Mouse (Mus musculus): ENCODE results near the gene Xpo6. TPM values are rescaled to one million over a fixed set of nuclear protein-coding genes. Genes with fewer than 3 reads are reported as not detected.

Gene Xpo6
- polyA plus RNA-seq, 1 experiment from 2014 or later = 44.5 TPM

DNA sequence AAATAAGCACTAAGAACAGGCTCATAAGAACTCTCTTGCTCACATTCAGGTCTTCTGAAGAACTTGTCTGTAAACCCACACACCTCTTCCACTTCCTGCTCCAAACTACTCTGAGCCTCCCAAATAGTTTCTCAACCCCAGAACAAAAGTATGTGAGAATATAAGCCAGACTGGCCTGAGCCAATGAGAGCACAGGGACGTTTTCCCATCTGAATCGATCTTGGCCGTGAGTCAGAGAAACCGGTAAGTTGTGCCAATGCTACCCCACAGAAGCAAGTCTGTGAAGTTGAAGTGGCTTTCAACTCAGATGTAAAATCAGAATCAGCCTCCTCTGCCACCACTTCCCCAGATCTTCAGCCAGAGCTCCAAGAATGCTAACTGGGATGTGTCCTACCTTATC lies 87.0 kb downstream of the Xpo6 start:
- Histone ChIP-seq H3K27me3 (no peaks in the 10 kb centered on the region), H3K9ac (no peak overlapping the region), H3K36me3 (peaks cover 69% of the 10 kb centered on the region), H3K9me3 (no peaks in the 10 kb centered on the region), H3K27ac (no peak overlapping the region), H3K4me3 (no peak overlapping the region), H3K4me2 (no peak overlapping the region), H3K4me1 (no peaks in the 10 kb centered on the region)
- WGBS = 66% methylated on average over 4 of the region's 4 CpGs
- ATAC-seq (ENCODE audit: borderline replicate concordance, extremely low read depth, low FRiP score, low TSS enrichment) = no peak

DNA sequence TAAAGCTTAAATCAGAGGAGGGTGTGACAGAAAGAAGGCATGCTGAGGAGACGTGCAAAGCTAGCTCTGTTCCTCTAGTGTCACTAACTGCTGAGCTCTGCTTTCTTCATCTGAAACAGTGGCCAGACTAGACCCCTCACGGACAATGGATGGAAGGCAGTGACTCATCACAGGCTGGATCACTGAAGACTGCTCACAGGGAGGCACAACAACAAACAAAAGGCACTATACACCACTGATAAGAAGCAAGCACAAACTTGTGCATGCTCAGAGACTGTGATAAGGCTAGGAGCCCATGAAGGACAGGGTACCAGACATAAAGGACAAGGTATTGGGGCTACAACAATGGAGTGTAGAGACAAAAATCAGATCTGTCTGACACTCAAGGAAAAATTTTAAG lies 89.1 kb downstream of the Xpo6 start:
- Histone ChIP-seq H3K27me3 (no peaks in the 10 kb centered on the region), H3K9me3 (no peaks in the 10 kb centered on the region), H3K36me3 (peaks cover 83% of the 10 kb centered on the region), H3K9ac (no peak overlapping the region), H3K4me1 (no peaks in the 10 kb centered on the region), H3K27ac (no peak overlapping the region), H3K4me3 (no peak overlapping the region), H3K4me2 (no peak overlapping the region)
- WGBS = 78% methylated on average over 2 of the region's 2 CpGs
- ATAC-seq (ENCODE audit: borderline replicate concordance, extremely low read depth, low FRiP score, low TSS enrichment) = no peak

DNA sequence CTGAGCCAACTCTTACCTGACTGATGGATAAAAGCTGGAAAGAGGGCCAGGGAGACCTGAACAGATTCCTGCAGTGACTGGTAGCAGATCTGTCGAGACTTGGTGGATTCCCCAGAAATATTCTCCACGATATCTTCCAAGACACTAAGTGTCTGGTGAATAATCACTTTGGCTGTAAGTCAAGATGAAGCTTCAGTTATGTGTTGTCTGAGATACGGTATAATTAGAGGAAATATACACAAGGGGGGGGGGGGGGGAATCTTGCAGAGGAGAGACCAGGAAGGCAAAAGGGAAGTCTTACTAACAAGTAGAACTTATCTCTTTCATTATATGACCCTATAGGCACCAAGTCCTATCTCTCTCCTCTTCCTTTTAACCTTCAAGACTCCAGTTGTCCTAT lies 90.4 kb downstream of the Xpo6 start:
- Histone ChIP-seq H3K36me3 (peaks cover 81% of the 10 kb centered on the region), H3K27me3 (no peaks in the 10 kb centered on the region), H3K4me1 (no peaks in the 10 kb centered on the region), H3K27ac (no peak overlapping the region), H3K4me3 (no peak overlapping the region), H3K9ac (no peak overlapping the region), H3K4me2 (no peak overlapping the region), H3K9me3 (no peaks in the 10 kb centered on the region)
- 43% methylated on average over 3 of the region's 3 CpGs for WGBS
- ATAC-seq (ENCODE audit: borderline replicate concordance, extremely low read depth, low FRiP score, low TSS enrichment) = no peak

DNA sequence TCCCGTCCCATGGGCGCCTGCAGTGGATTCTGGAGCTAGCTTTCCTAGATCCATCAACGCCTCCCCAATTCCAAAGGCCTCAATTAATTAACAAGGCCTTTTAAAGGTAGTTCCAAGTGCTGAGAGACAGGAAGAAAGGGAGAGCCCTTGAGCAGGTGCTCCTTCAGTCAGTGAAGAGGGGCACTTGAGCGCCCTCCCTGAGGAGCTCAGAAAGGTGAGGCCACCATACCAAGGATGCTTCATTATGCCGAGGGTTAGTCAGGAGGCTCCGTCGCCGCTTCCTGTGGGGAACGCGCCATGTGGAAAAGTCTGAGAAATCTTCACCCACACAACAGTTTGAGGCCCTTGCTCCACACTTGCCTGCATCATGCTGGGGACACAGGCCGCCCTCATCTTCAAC lies 99.9 kb downstream of the Xpo6 start:
- no peaks in the 10 kb centered on the region for H3K27me3 ChIP-seq
- ATAC-seq (ENCODE audit: borderline replicate concordance, extremely low read depth, low FRiP score, low TSS enrichment) = no peak
- no peak overlapping the region for H3K27ac ChIP-seq
- H3K9ac ChIP-seq = no peak overlapping the region
- 66% methylated on average over 11 of the region's 11 CpGs for WGBS
- H3K36me3 ChIP-seq = peaks cover 56% of the 10 kb centered on the region
- H3K4me1 ChIP-seq = no peaks in the 10 kb centered on the region
- no peaks in the 10 kb centered on the region for H3K9me3 ChIP-seq
- no peak overlapping the region for H3K4me3 ChIP-seq
- no peak overlapping the region for H3K4me2 ChIP-seq

DNA sequence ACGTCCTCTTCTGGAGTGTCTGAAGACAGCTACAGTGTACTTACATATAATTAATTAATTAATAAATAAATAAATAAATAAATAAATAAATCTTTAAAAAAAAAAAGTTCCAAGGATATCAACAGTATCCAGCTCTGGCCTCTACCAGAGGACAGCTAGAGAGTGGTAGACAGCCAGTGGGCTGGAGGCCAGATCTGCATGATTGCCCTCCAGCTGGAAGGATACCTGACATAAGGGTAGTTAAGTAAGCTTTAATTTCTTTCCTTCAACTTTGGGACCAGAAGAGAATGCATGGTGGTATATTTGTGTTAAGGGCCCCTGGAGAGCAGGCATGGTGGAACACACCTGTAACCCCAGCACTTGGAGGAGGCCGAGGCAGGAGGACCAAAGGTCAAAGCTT lies 100.5 kb downstream of the Xpo6 start:
- Histone ChIP-seq H3K36me3 (peaks cover 51% of the 10 kb centered on the region), H3K27ac (no peak overlapping the region), H3K4me1 (no peaks in the 10 kb centered on the region), H3K4me3 (no peak overlapping the region), H3K9ac (no peak overlapping the region), H3K4me2 (no peak overlapping the region), H3K9me3 (no peaks in the 10 kb centered on the region), H3K27me3 (no peaks in the 10 kb centered on the region)
- WGBS = 70% methylated on average over 2 of the region's 2 CpGs
- no peak for ATAC-seq (ENCODE audit: borderline replicate concordance, extremely low read depth, low FRiP score, low TSS enrichment)

DNA sequence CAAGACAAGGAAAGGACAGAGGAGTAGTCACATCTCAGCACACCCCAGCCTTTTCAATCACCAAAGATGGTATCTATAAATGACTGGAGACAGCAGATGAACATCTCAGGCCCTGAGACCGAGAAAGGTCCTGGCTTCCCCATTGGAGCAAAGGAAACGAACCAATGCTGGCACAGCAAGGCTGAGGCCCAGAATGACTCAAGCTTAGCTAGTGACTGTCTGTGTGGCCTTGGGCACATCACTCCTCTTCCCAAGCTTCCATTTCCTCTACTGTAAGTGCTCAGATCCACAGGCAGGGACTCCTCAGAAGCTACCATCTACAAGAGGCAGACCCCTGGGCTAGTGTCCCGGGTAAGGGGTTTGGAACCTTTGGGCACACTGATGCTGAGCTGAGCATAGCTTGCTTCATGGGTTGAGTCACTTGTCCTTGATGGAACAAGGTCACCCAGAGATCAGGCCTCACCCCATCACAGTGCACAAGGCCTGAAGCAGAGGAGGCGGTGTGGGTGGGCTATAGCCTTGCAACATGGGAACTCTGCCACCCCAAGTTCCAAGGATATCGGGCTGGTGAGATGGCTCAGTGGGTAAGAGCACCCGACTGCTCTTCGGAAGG lies 101.0 kb downstream of the Xpo6 start:
- no peaks in the 10 kb centered on the region for H3K4me1 ChIP-seq
- peaks cover 45% of the 10 kb centered on the region for H3K36me3 ChIP-seq
- H3K4me2 ChIP-seq = no peak overlapping the region
- H3K27ac ChIP-seq = no peak overlapping the region
- H3K9ac ChIP-seq = no peak overlapping the region
- H3K9me3 ChIP-seq = no peaks in the 10 kb centered on the region
- 96% methylated on average over 7 of the region's 7 CpGs for WGBS
- H3K4me3 ChIP-seq = no peak overlapping the region
- H3K27me3 ChIP-seq = no peaks in the 10 kb centered on the region
- no peak for ATAC-seq (ENCODE audit: borderline replicate concordance, extremely low read depth, low FRiP score, low TSS enrichment)

DNA sequence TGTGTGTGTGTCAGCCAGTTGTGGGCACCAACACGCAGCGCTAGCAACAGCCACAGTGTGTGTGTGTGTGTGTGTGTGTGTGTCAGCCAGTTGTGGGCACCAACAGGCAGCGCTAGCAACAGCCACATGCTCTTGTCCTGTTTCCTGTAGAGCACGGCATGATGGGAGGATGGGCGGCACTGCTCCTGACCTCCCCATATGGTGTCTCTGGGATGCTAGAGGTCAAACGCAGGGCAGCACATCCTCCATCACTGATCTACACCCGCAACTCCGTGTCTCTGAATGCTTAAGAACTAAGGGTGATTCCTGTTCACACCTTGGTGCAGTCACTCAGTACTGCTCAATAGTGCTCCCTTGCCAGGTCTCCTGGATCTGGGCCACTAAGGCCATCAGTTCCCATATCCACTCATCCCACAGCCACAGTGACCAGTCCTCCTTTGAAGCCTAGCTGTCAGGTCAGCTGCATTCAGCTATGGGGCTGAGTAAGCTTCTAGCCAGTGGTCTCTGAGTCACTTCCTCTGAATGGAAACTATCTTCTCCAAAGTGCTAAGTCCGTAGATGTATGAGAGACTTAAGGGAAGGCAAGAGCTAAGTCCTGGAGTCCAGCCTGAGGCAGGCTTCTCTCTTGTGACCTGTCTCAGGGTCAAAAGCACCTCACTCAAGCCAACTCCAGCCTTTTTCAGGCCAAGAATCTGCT lies 102.9 kb downstream of the Xpo6 start:
- H3K9ac ChIP-seq = no peak overlapping the region
- peaks cover 29% of the 10 kb centered on the region; the same call in 1 of the 2 replicates for H3K36me3 ChIP-seq
- H3K27me3 ChIP-seq = no peaks in the 10 kb centered on the region
- WGBS = 61% methylated on average over 6 of the region's 9 CpGs
- H3K4me1 ChIP-seq = no peaks in the 10 kb centered on the region
- H3K4me2 ChIP-seq = no peak overlapping the region
- no peak overlapping the region for H3K27ac ChIP-seq
- H3K4me3 ChIP-seq = no peak overlapping the region
- no peak for ATAC-seq (ENCODE audit: borderline replicate concordance, extremely low read depth, low FRiP score, low TSS enrichment)
- H3K9me3 ChIP-seq = no peaks in the 10 kb centered on the region

DNA sequence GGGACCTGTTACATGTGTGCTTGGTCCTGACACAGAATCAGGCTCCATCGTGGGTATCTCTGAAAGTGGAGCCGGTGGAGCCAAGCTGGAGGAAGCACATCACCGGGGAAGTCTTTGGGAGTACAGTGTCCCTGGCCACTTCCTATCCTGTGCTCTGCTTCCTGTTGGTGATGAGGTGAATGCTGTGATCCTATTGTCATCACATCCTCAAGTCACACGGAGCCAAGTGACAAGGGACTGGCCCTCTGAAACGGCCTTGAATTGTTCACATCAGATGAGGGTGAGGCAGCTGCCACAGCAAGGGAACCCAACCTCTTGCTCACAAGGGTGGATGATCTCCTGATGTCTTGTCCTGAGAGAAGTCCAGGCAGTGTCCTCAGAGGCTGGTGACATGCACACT lies 103.7 kb downstream of the Xpo6 start:
- Histone ChIP-seq H3K9me3 (no peaks in the 10 kb centered on the region), H3K4me3 (no peak overlapping the region), H3K9ac (no peak overlapping the region), H3K27me3 (no peaks in the 10 kb centered on the region), H3K4me2 (no peak overlapping the region), H3K4me1 (no peaks in the 10 kb centered on the region), H3K27ac (no peak overlapping the region), H3K36me3 (peaks cover 22% of the 10 kb centered on the region; the same call in 1 of the 2 replicates)
- ATAC-seq (ENCODE audit: borderline replicate concordance, extremely low read depth, low FRiP score, low TSS enrichment) = no peak
- WGBS = 59% methylated on average over 5 of the region's 5 CpGs

DNA sequence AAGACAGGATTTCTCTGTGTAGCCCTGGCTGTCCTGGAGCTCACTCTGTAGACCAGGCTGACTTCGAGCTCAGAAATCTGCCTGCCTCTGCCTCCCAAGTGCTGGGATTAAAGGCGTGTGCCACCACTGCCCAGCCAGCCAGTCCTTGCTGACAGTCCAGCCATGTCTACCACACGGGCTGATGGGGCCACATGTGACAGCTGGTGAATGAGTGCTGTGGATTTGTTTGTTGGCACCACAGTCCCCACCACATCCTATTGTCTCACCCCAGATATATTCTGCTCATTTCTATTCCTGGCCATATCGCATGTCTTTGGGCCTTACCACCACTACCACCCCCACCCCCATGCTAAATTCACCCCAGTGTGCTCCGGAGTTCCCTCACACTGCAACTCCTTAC lies 105.6 kb downstream of the Xpo6 start:
- Histone ChIP-seq H3K4me1 (no peaks in the 10 kb centered on the region), H3K9me3 (no peaks in the 10 kb centered on the region), H3K27ac (no peak overlapping the region), H3K27me3 (no peaks in the 10 kb centered on the region), H3K36me3 (peaks cover 5% of the 10 kb centered on the region; the same call in 1 of the 2 replicates), H3K4me3 (no peak overlapping the region), H3K4me2 (no peak overlapping the region), H3K9ac (no peak overlapping the region)
- 87% methylated on average over 5 of the region's 5 CpGs for WGBS
- ATAC-seq (ENCODE audit: borderline replicate concordance, extremely low read depth, low FRiP score, low TSS enrichment) = no peak

DNA sequence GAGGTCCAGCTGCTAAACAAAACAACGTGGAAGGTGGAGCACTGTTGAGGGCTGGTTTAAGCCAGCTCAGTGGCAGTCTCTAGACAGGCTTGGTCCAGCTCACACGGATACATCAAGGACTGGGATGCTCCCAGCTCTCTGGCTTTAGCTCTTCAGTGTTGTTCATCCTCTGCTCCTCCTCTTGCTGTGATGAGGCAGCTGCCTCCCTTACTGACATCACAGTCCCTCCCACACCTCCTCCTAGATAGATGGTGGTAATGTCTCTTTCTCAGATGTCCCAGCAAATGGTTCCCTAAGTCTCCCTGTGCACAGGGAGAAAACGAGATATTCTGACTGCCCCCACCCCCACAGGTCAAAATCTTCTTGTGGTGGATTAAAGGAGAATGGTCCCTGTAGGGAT lies 107.1 kb downstream of the Xpo6 start:
- no peak overlapping the region for H3K4me3 ChIP-seq
- 0 out of 2 replicates have a peak, but pooled peaks cover 3% of the 10 kb centered on the region for H3K36me3 ChIP-seq
- 37% methylated on average over 3 of the region's 3 CpGs for WGBS
- H3K9ac ChIP-seq = no peak overlapping the region
- no peak overlapping the region for H3K27ac ChIP-seq
- no peaks in the 10 kb centered on the region for H3K27me3 ChIP-seq
- no peak for ATAC-seq (ENCODE audit: borderline replicate concordance, extremely low read depth, low FRiP score, low TSS enrichment)
- H3K4me2 ChIP-seq = no peak overlapping the region
- H3K4me1 ChIP-seq = no peaks in the 10 kb centered on the region
- H3K9me3 ChIP-seq = no peaks in the 10 kb centered on the region

DNA sequence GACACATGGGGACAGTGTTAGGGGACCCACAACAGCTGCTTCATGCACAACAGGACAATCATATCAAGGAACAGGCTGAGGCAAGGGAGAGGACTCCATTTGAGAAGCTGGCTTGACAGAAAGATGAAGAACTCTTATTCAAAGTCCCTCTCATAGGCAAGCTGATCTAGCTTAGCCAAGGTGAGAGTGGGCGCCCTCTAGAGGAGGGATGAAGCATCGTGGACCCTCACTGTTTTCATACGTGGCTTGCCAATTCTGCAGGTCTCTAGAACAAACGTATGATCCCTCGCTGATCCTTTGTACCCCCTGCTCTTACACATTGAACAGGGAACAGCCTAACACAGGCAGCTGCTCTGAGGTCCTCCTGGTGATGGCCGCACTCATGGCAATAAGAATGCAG lies 110.5 kb downstream of the Xpo6 start:
- WGBS = 18% methylated on average over 6 of the region's 6 CpGs
- no peak for ATAC-seq (ENCODE audit: borderline replicate concordance, extremely low read depth, low FRiP score, low TSS enrichment)
- H3K4me3 ChIP-seq = no peak overlapping the region

DNA sequence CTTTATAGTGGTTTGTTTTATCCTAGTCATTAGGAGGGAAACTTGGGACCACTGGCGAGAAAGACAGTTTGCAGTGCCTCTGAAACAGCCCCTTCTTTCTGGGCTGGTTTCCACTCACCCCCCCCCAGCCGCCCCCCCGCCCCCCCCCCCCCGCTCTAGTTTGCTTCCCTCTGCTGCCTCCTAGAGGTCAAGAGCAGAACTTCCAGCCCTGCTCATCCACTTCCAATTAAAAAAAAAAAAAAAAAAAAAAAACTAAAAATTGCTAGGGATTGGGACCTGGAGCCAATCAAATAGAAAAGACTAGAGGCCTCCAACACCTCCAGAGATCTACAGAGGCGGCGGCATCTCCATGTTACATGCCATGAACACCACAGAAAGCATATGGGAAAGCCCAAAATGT lies 112.1 kb downstream of the Xpo6 start:
- no peak overlapping the region for H3K4me2 ChIP-seq
- peaks cover 22% of the 10 kb centered on the region for H3K4me1 ChIP-seq
- H3K9me3 ChIP-seq = no peaks in the 10 kb centered on the region
- H3K4me3 ChIP-seq = no peak overlapping the region
- 14% methylated on average over 6 of the region's 6 CpGs for WGBS
- no peak overlapping the region for H3K27ac ChIP-seq
- no peak for ATAC-seq (ENCODE audit: borderline replicate concordance, extremely low read depth, low FRiP score, low TSS enrichment)
- no peaks in the 10 kb centered on the region for H3K36me3 ChIP-seq
- peaks cover 22% of the 10 kb centered on the region for H3K27me3 ChIP-seq
- no peak overlapping the region for H3K9ac ChIP-seq

More for the DNA sequence above, 110.5 kb downstream of the Xpo6 start:
- no peak overlapping the region for H3K4me2 ChIP-seq
- no peak overlapping the region for H3K27ac ChIP-seq
- no peaks in the 10 kb centered on the region for H3K9me3 ChIP-seq
- H3K36me3 ChIP-seq = no peaks in the 10 kb centered on the region
- H3K4me1 ChIP-seq = peaks cover 15% of the 10 kb centered on the region; the same call in 1 of the 2 replicates
- H3K27me3 ChIP-seq = peaks cover 6% of the 10 kb centered on the region
- no peak overlapping the region for H3K9ac ChIP-seq
